Mouse (Mus musculus) MEL (cell line): ENCODE measurements around the gene Selenom. TPM values are rescaled to one million over a fixed set of nuclear protein-coding genes. Genes with fewer than 3 reads are reported as not detected.

Experiments
- DNase-seq: peaks from one replicate; pipeline ENCODE4 v3.0.0; 2011; ENCODE audit warnings: low read depth, low spot score
- H3K27ac ChIP-seq: 2 replicates; pipeline ENCODE4 v1.5.1; 2012; ENCODE audit warnings: low read depth, mild to moderate bottlenecking, control low read depth, low read length, moderate library complexity; ENCODE audit not compliant: control insufficient read depth
- H3K27me3 ChIP-seq, 2 experiments: fragments of 150-350 bp in 1 of 2; sonication (generic) in 1 of 2; 2 replicates each; pipeline ENCODE4 v1.6.1; 2012; ENCODE audit warnings: low read length in 2 of 2, mild to moderate bottlenecking in 2 of 2, improper control_type of control experiment in 1 of 2, moderate library complexity in 1 of 2; ENCODE audit not compliant: insufficient read depth in 2 of 2, control insufficient read depth in 1 of 2
- H3K36me3 ChIP-seq, 2 experiments: 2 replicates each; pipeline ENCODE4 v1.6.1; 2012 to 2014; ENCODE audit warnings: low read length in 2 of 2, improper control_type of control experiment in 1 of 2, inconsistent platforms in 1 of 2, mild to moderate bottlenecking in 1 of 2; ENCODE audit not compliant: insufficient read depth in 2 of 2, control insufficient read depth in 1 of 2
- H3K4me1 ChIP-seq, 2 experiments: fragments of 150-350 bp in 1 of 2; sonication (generic) in 1 of 2; 2 replicates each; pipeline ENCODE4 v1.6.1; 2012; ENCODE audit warnings: low read length in 2 of 2, improper control_type of control experiment in 1 of 2, mild to moderate bottlenecking in 1 of 2; ENCODE audit not compliant: insufficient read depth in 2 of 2, control insufficient read depth in 1 of 2
- H3K4me3 ChIP-seq, 2 experiments: fragments of 150-350 bp in 1 of 2; sonication (generic) in 1 of 2; 2 replicates each; pipeline ENCODE4 v1.5.1; 2012; ENCODE audit warnings: low read depth in 2 of 2, low read length in 2 of 2, mild to moderate bottlenecking in 2 of 2, moderate library complexity in 2 of 2, control low read depth in 1 of 2, improper control_type of control experiment in 1 of 2; ENCODE audit not compliant: control insufficient read depth in 1 of 2, insufficient read depth in 1 of 2
- H3K79me2 ChIP-seq: 2 replicates; pipeline ENCODE4 v1.6.1; 2012; ENCODE audit warnings: mild to moderate bottlenecking, low read length, moderate library complexity; ENCODE audit not compliant: control insufficient read depth, poor library complexity, insufficient read depth
- H3K9ac ChIP-seq: 2 replicates; pipeline ENCODE4 v1.6.1; 2012; ENCODE audit warnings: low read depth, mild to moderate bottlenecking, control low read depth, low read length, moderate library complexity; ENCODE audit not compliant: control insufficient read depth, poor library complexity, severe bottlenecking
- H3K9me3 ChIP-seq: fragments of 150-350 bp; sonication (generic); replicated peaks from 2 replicates; pipeline ENCODE4 v1.6.1; 2012; ENCODE audit warnings: mild to moderate bottlenecking, low read length, improper control_type of control experiment, moderate library complexity; ENCODE audit not compliant: insufficient read depth
- CHD1 ChIP-seq: IDR thresholded peaks from 2 replicates; pipeline ENCODE4 v1.6.1; 2012; ENCODE audit warnings: low read depth, mild to moderate bottlenecking, inconsistent platforms, low read length, improper control_type of control experiment
- CHD2 ChIP-seq: IDR thresholded peaks from 2 replicates; pipeline ENCODE4 v1.6.1; 2011; ENCODE audit warnings: low read length, improper control_type of control experiment
- ELF1 ChIP-seq: IDR thresholded peaks from 2 replicates; pipeline ENCODE4 v1.6.1; 2014; ENCODE audit warnings: low read depth, mild to moderate bottlenecking, inconsistent platforms, low read length, improper control_type of control experiment, moderate library complexity
- EP300 ChIP-seq, 2 experiments: IDR thresholded peaks; 2 replicates each; pipeline ENCODE4 v1.6.1; 2011; ENCODE audit warnings: improper control_type of control experiment in 2 of 2, low read length in 2 of 2, low read depth in 1 of 2, mild to moderate bottlenecking in 1 of 2
- GABPA ChIP-seq: IDR thresholded peaks from 2 replicates; pipeline ENCODE4 v1.6.1; 2012; ENCODE audit warnings: low read depth, mild to moderate bottlenecking, inconsistent platforms, low read length, improper control_type of control experiment, moderate library complexity
- KAT2A ChIP-seq: conservative IDR thresholded peaks from 2 replicates; pipeline ENCODE4 v1.6.1; 2012; ENCODE audit warnings: low read depth, low read length, improper control_type of control experiment, inconsistent platforms
- MAX ChIP-seq: IDR thresholded peaks from 2 replicates; pipeline ENCODE4 v1.6.1; 2011; ENCODE audit warnings: low read length, improper control_type of control experiment
- MYC ChIP-seq: IDR thresholded peaks from 2 replicates; pipeline ENCODE4 v1.6.1; 2011; ENCODE audit warnings: low read depth, mild to moderate bottlenecking, low read length, improper control_type of control experiment, moderate library complexity
- POLR2A ChIP-seq, 2 experiments: IDR thresholded peaks; 2 replicates each; pipeline ENCODE4 v1.6.1; 2011 to 2012; ENCODE audit warnings: low read length in 2 of 2, mild to moderate bottlenecking in 2 of 2, control low read depth in 1 of 2, improper control_type of control experiment in 1 of 2, low read depth in 1 of 2, moderate library complexity in 1 of 2; ENCODE audit not compliant: control insufficient read depth in 1 of 2, insufficient read depth in 1 of 2, poor library complexity in 1 of 2
- RAD21 ChIP-seq: IDR thresholded peaks from 2 replicates; pipeline ENCODE4 v1.6.1; 2011; ENCODE audit warnings: mild to moderate bottlenecking, low read depth, low read length, improper control_type of control experiment
- RCOR1 ChIP-seq: IDR thresholded peaks from 2 replicates; pipeline ENCODE4 v1.6.1; 2012; ENCODE audit warnings: low read depth, mild to moderate bottlenecking, inconsistent platforms, low read length, improper control_type of control experiment
- TAL1 ChIP-seq: IDR thresholded peaks from 2 replicates; pipeline ENCODE4 v1.6.1; 2012; ENCODE audit warnings: mild to moderate bottlenecking, inconsistent platforms, low read length, moderate library complexity, mixed read lengths
- USF1 ChIP-seq: IDR thresholded peaks from 2 replicates; pipeline ENCODE4 v1.6.1; 2014; ENCODE audit warnings: low read depth, mild to moderate bottlenecking, inconsistent platforms, low read length, improper control_type of control experiment, moderate library complexity
- ZC3H11A ChIP-seq: IDR thresholded peaks from 2 replicates; pipeline ENCODE4 v1.6.1; 2012; ENCODE audit warnings: low read depth, mild to moderate bottlenecking, inconsistent platforms, low read length, improper control_type of control experiment
- ZMIZ1 ChIP-seq: IDR thresholded peaks from 2 replicates; pipeline ENCODE4 v1.6.1; 2012; ENCODE audit warnings: low read depth, mild to moderate bottlenecking, inconsistent platforms, low read length, improper control_type of control experiment, moderate library complexity
- polyA plus RNA-seq, 2 experiments: library from polyadenylated mRNA; stranded (reverse) in 1 of 2; unstranded in 1 of 2; fragments of >175 nt in 1 of 2; fragments of >200 nt in 1 of 2; gene quantifications; 2 replicates each; pipeline versions ENCODE4 v1.2.1 to v1.2.4; 2012; ENCODE audit warnings: low replicate concordance in 2 of 2, low read depth in 1 of 2; ENCODE audit not compliant: insufficient read length in 2 of 2, insufficient read depth in 1 of 2, missing spikeins in 1 of 2
- total RNA-seq: library from RNA; depleted of rRNA; stranded (reverse); fragments of 300-350 nt; gene quantifications from 2 replicates; pipeline ENCODE4 v1.2.3, GENCODE M21; 2012

The Selenom gene
- total and polyA plus RNA-seq, 3 experiments: 29.5 to 35.4 TPM; not detected in 1

DNA sequence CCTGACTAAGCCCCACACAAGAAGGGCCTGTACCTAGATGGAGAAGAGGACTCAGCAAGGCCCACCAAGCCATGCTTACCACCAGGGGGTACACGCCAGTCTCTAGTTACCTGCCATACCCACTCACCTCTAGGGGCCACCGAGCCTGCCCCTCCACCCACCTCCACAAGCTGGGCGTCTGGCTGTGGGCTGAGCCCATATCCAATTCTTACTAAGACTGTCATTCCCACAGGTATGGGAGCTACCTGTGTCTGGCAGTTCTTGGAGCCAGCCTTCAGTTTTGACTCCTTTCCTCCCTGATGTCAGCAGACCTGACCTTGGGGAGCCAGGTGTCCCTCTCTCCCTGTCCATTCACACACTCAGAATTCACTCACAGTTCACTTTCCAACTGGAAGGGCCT lies 23.2 kb downstream of the Selenom start:
- peaks cover 3% of the 10 kb centered on the region; the same call in 1 of the 2 replicates for H3K79me2 ChIP-seq
- H3K9ac ChIP-seq: no peak overlapping the region
- TF ChIP-seq POLR2A (IDR thresholded peaks at IDR 0.05; ENCODE audit: control insufficient read depth in 1 of 2, insufficient read depth in 1 of 2, low read depth in 1 of 2, low read length in 2 of 2, poor library complexity in 1 of 2) (0 out of 4 replicates have a peak, but pooled peaks of 1 of the 2 experiments have one; percentile 15), RCOR1 (no peak), USF1 (no peak)
- H3K4me1 ChIP-seq: peaks cover 4 to 30% of the 10 kb centered on the region in 2 experiments
- H3K27me3 ChIP-seq: no peaks in the 10 kb centered on the region
- H3K36me3 ChIP-seq: peaks cover 0 to 10% of the 10 kb centered on the region in 2 experiments; a peak in 2 of 4 replicates
- no peak overlapping the region for H3K27ac ChIP-seq
- no peak overlapping the region for H3K4me3 ChIP-seq
- peak; percentile 24 for DNase-seq
- H3K9me3 ChIP-seq: no peaks in the 10 kb centered on the region

GRCm38 (mm10) chr11:3538341-3538740 lies 23.9 kb downstream of the Selenom start:
- peaks cover 0 to 10% of the 10 kb centered on the region in 2 experiments; a peak in 2 of 4 replicates for H3K36me3 ChIP-seq
- H3K79me2 ChIP-seq: peaks cover 3% of the 10 kb centered on the region; the same call in 1 of the 2 replicates
- TF ChIP-seq ELF1 (no peak), GABPA (no peak), TAL1 (no peak), RAD21 (no peak), CHD2 (no peak), CHD1 (no peak), ZC3H11A (no peak), ZMIZ1 (no peak), MYC (no peak), RCOR1 (no peak), EP300 (IDR thresholded peaks at IDR 0.05; ENCODE audit: low read depth in 1 of 2, low read length in 2 of 2) (no peak), MAX (no peak), KAT2A (no peak)
- TF ChIP-seq, all 39 proteins: peak for 0
- no peaks in the 10 kb centered on the region for H3K27me3 ChIP-seq
- H3K4me1 ChIP-seq: peaks cover 4 to 30% of the 10 kb centered on the region in 2 experiments
- DNase-seq: no peak
- peak overlapping the region; percentile 84 to 88 for H3K4me3 ChIP-seq
- no peaks in the 10 kb centered on the region for H3K9me3 ChIP-seq
- H3K27ac ChIP-seq: no peak overlapping the region
- peak overlapping the region; percentile 86 for H3K9ac ChIP-seq
